Mouse (Mus musculus) liver, embryonic 15.5 days (tissue): ENCODE measurements around the gene Uchl3. TPM values are rescaled to one million over a fixed set of nuclear protein-coding genes. Genes with fewer than 3 reads are reported as not detected.

Experiments used
- polyA plus RNA-seq: library from polyadenylated mRNA; unstranded; fragments of >200 nt; fragmentation: Nextera tagmentation; extraction: Ambion mirVana; gene quantifications from 2 replicates; pipeline ENCODE4 v1.2.1, GENCODE M21; 2015

Gene Uchl3
- polyA plus RNA-seq, 1 experiment from 2014 or later, result 51.5 TPM

Other genes with a start within 250 kb of the Uchl3 start
- gene Tbc1d4, start 44.8 kb upstream of the Uchl3 start, polyA plus RNA-seq, result 1.8 and 2.1 TPM in 2 replicates
- 36.3 and 42.9 TPM in 2 replicates for gene Commd6, start 13.3 kb upstream of the Uchl3 start, polyA plus RNA-seq
- gene Gm9922, start 75.8 kb downstream of the Uchl3 start, polyA plus RNA-seq, result 0.31 TPM in 1 of 2 replicates, not detected in the other
- gene Lmo7, start 76.0 kb downstream of the Uchl3 start, polyA plus RNA-seq, result 2.7 and 3.7 TPM in 2 replicates